Mouse (Mus musculus) MEL-GATA-1-ER (cell line): Measurements from ENCODE around the gene Chac2.
"Not testable (repeated sequence)": the region's sequence is repeated elsewhere in the genome, so short reads cannot be mapped to it uniquely, and the experiment has no call there.

Experiments used
- DNase-seq: peaks from one replicate; pipeline ENCODE4 v3.0.0-alpha.2; 2012; ENCODE audit warnings: low read depth; ENCODE audit errors: extremely low read depth

Chac2 gene

DNA sequence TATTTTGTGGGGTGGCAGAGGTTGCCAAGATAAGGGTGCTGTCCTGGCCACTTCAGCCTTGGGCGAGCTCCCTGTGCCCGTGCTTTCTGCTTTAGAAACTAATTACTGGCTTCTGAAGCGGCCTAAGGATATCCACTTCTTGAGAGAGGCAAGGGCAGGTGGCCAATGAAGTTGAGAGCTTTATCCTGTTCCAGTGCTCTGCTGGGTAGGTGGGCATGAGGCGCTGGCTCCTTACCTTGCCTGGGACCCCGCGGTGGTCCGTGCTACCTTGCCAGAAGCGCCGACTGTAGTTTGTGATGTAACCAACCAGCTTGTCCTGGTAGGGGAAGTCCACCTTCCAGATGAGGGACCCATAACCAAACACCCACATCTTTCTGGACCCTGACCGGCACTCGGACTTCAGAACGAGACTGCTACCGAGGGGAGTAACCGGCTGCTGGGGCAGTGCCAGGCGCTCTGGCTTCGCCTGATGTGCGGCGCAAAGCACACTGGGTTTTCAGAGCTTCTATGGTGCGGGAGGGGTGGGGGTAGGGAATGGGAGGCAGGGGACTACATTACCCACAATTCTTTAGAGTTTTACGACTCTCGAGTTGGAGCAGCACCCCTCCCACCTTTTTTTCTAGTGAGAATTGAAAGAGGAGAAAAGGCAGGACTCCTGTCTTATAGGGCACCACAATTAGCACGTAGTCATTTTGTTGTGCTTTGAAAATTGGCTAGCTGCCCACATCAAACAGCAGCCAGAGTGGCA, at the start of gene Chac2:
Gene Chac2 (minus strand): TSS at position 474 of the 748 bp plus-strand sequence.
- DNase-seq, result peak; percentile 97

DNA sequence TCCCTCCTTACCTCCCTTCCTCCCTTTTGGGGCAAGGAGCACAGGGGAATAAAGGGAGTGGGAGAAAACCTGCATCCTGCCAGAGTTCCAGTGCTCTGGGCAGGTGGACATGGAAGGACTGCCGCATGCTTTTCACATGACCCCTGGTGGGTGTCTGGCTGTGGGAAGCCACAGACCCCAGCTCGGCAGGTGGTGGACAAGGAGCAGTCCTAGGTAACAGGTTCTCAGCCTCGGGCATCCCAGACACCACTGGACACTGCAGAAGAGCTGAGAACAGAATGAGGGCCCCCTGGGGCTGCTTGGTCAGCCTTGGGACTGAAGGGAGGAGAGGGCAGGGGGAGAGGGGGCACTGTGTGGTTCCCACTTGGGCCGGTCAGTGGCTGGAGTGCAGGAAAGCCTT, 48.8 kb upstream of the Chac2 start:
- no peak for DNase-seq

DNA sequence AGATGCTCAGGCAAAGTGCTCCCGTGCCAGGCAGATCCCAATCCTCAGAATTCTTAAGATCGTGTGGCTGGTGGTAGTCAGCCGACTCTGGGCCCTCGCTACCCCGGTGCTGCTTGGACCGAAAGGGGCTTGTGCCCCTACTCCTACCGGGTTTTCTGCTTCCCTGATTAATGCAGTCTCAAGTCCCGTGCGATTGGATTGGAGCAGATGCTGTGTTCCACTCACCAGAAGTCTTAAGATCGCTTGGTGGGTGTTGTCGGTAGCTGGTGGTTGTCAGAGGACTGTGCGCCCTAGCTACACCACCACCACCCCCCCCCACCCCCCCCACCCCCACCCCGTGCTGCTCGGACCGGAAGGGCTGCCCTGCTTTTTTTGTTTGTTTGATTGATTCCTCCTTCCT, 31.3 kb upstream of the Chac2 start:
- DNase-seq, result not testable (repeated sequence)

DNA sequence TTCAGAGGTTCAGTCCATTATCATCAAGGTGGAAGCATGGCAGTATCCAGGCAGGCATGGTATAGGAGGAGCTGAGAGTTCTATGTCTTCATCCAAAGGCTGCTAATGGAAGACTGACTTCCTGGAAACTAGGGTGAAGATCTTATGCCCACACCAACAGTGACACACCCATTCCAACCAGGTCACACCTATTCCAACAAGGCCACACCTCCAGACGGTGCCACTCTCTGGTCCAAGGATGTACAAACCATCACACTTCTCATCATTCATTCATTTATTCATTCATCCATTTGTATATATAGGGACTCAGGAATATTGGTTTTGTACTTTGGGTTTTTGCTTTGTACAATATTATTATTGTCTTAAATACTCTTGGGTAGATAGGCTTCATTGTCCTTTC, 23.5 kb upstream of the Chac2 start:
- not testable (repeated sequence) for DNase-seq

DNA sequence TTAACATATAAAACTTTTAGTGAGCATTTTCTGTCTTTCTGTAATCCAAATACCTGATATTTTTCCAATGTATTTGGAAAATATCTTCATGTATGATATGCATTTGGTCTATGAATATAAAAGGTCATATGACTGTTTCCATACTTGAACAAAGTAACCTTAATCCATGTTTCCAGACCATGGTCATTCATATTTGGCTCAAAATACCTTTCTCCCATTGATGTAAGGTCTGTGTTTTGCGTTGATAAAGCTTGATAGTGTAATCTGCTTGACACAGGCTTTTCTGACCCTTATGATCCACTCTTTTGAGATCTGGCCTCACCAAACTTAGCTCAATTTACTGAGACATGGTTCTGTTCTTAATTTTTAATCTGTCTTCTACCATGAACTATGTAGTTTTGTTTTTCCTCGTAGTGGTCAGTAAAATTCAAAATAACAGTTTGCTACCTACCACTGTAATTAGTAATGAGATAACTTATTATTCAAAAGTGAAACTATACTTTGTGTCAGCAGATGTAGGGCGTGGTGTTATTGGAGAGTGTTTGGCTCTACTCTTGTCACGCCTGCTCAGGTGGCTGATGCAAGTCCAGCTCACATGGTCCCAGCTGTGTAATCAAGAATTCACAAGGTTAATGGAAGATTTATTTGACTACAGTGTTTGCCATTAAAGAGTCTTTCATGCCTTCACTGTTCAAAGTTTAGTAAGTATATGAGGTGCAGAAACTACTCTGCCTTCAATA, 15.2 kb upstream of the Chac2 start:
- no peak for DNase-seq

DNA sequence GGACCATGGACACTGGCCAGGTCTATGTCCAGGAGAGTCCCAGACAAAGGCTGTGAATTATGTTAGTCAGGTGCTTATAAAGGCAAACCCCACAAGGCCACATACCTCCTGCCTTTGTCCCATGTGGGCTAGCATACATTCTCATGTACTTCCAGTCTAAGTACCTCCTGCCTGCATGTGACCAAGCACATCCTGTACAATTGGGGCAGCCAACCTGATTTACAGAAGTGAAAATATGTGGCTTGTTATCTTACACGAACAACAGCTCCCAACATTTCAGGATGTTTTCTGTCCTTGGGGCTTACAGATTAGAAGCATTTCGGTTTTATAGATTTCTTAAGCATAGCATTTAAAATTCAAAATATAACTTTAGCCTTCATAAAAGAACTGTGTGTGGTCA, 13.9 kb upstream of the Chac2 start:
- DNase-seq, result no peak

DNA sequence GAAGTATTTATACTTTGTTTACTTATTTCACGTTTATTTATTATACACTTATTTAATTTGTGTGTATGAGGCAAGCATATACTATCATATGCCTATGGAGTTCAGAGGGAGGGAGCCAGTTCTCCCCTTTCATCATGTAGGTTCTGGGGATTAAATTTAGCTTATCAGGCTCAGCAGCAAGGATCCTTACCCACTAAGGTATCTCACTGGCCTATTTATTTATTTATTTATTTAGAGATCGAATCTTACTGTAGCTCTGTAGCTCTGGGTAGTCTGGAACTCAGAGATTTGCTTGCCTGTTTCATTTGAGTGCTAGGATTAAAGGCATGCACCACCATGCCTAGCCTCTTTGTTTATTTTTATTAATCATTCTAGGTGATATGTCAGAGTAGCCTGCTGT, 12.6 kb upstream of the Chac2 start:
- DNase-seq, result no peak

DNA sequence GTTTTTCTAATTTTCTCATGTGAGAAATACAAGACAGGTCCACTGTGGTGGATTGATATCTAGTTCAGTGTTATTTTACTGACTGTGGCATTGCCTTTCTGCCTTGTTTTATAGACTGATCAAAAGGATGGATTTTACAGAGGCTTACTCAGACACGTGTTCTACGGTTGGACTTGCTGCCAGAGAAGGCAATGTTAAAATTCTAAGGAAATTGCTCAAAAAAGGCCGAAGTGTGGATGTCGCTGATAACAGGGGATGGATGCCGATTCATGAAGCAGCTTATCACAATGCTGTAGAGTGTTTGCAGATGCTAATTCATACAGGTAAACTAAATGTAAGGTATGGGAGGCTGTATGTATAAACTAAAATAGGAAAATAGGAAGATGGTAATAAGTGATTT, 12.0 kb upstream of the Chac2 start:
- DNase-seq, result no peak

DNA sequence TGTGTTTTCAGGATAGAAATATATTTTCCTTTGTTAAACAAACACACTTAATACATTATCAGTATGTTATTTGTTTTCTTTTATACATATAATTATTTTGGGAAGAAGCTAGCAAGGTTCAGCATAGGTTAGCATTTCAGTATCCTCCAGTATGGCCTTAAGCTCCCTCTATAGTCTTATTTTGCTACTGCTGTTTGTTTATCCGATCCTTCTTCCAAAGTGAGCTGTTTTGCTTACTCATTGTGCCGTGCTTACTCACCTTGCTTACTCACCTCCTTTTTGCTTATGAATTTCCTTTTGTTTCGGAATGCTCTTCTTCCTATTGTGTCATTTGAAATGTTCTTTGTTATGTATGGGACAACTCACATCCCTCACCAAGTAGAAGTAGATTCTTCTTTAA, 10.5 kb upstream of the Chac2 start:
- no peak for DNase-seq

DNA sequence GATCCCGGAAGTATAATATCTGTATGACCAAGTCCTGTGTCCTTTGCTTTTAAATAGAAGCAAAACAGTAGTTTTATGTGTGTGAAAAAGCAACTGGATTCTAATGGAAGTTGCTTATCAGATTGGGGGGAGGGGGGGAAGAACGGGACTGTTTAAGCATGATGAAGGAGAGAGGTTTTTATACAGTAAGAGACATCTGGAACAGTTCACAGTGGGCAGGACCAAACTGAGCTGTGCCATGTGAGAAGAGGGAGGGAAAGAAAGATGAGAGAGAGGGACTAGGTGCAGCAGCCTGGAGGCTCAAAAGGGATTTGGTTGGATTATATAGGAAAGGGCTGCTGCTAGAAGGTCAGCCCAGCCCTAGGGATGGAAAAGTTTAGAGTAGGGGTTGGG, 471 bp upstream of the Chac2 start:
- DNase-seq, result no peak

DNA sequence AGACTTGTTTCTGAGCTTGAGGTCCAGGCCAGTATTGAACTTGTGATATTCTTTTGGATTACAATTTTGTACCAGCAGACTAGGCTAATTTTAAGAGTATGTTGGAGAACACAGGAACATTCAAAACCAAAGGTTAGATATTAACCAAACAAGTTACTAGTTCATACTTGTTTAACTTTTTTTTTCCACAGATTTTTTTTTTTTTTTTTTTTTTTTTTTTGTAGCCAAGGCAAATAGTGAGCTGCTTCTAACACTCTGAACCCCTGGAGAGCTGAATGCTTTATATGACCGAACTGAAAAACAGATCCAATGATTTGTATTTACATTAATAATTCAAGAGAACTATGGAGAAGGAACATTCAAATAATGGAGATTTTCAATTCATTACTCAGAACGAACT, 913 bp downstream of the Chac2 start:
- no peak for DNase-seq

DNA sequence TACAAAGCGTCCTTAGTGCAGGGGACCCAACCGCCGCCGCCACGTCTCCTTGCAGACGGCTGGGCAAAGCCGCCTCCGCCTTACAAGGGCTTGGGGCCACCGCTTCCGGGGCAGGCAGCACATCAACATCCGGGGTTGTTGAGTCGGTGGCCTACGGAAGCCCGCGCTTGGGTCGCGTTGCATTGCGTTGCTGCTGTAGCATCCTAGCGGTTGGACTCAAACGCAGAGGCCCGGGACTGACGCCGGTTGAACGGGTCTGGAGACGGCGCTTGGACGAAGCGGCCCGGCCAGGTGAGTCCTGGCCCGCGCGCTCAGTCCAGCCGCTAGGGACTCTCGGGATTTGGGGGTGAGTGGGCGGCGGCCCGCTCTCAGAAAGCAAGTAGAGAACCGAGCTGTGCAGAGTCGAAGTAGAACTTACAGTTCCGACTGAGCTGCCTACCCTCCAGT, 31.8 kb downstream of the Chac2 start, which contains the start of gene Erlec1:
Gene Erlec1 (minus strand): TSS at position 57 of the 447 bp plus-strand sequence.
- DNase-seq, result peak; percentile 68

DNA sequence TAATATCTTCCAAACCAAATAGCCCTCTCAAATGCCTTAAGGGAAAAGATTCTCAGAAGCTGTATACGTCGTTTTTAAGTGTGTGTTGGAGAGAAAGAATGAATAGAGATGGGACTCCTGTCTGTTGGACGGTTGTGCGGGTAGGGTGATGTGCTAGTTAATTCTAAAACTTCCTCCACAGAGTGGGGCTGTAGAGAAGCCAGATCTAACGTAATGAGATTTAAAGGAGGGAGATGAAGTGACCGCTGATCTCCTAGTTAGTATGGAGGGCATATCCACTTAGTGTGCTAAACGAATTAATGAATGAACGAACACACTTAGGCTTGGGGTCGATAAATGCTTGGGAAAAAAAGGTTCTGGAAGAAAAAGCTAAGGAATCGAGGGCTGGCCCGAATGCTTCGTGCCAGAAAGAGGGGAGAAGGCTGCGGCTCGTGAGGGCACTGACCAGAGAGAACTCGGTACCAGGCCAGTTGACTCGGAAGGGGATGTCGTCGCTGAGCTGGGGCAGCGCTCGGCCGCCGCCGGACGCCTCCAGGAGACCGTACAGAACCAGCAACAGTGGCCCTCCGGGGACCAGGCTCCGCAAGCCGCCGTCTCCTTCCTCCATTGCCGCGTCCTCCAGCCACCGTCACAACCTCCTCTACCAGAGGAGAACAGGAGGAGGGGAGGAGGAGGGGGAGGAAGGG, 32.5 kb downstream of the Chac2 start:
- peak; percentile 11 for DNase-seq

DNA sequence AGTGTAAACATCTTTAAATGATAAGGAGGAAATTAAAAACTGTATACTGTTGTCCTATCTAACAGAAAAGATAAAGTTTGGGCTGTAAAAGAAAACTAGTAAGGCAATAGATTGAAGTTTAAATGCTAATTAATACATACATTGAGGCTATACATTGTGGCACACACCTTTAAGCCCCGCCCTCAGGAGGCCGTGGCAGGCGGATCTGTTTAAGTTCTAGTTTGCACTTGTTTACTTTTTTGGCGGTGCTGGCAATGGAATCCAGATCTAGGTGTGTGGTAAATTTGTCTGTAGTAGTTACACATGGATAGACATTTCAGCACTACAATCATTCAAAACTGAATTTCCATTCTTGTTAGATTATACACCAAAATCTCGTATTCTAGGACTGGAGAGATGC, 33.3 kb downstream of the Chac2 start:
- peak; percentile 13 for DNase-seq

DNA sequence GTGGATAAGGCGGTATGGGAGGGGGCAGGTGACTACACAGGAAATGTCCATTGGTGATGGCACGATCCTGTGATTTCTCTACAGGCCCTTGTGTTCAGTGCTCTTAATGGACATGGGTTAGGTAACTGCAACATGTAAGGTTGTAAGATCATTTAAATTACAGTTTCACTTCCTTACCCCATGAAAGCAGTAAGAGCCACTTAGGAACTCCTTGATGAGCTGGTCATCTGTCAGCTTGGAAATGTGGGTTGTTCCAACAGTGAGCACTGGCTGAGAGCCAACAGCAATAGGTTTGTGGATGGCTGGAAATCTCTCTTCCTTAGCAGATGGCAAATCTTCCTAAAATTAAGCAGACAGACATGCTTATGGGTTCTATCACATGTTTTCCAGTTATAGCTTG, 42.6 kb downstream of the Chac2 start:
- no peak for DNase-seq

DNA sequence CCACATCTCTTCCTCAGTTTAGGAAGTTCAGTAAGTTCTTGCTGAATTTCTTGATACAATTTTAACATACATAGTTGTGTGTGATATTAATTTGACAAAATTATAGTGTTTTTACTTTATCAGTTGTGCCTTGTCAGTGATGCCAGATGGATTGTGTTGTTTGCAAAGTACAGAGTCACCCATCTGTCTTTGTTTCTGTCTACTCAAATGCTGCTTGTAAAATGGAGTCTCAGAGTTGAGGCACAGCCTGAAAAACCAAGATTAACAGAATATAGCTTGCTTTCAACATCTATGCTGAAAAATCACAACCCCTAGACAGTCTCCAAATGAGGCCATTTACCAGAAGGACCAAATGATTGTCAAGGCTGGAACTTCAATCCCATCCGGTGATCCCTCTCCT, 57.7 kb downstream of the Chac2 start:
- no peak for DNase-seq

DNA sequence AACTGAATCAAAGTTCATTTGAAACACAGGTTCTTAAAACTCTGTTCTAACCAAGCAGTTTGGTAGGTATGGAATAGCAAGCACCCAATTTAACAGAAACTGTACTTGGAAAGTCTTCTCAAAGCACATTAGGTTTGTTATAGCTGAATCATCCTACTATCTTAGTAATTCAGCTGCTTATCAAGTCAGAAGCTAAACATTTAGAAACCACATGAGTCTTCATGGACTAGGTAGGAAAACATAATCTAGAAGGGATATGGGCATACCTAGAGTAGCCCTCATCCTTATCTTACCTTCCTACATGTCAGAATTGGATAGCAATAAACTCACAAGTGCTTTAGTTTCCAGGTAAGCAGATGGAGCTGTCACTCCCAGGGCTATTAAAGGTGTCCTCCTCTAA, 58.1 kb downstream of the Chac2 start:
- peak; percentile 40 for DNase-seq
